Mouse (Mus musculus) neutrophil, adult 5-6 weeks (primary cell): ENCODE measurements around the gene Garnl3. TPM values are rescaled to one million over a fixed set of nuclear protein-coding genes. Genes with fewer than 3 reads are reported as not detected.
"Not testable (repeated sequence)": the region's sequence is repeated elsewhere in the genome, so short reads cannot be mapped to it uniquely, and the experiment has no call there.

Source experiments
- ATAC-seq: fragments of 151-379, 151-347 bp; 2 replicates; pipeline ENCODE4 v1.8.0; 2017; ENCODE audit warnings: mild to moderate bottlenecking, moderate TSS enrichment; ENCODE audit not compliant: insufficient number of reproducible peaks, poor library complexity, low FRiP score, severe bottlenecking; ENCODE audit errors: extremely low read depth
- total RNA-seq: library from RNA; stranded (forward); fragments of 200-1000 nt; gene quantifications from 2 replicates; pipeline ENCODE4 v1.2.3, GENCODE M21; 2017

Gene Garnl3
- total RNA-seq, 1 experiment from 2014 or later, result 2.2 TPM

DNA sequence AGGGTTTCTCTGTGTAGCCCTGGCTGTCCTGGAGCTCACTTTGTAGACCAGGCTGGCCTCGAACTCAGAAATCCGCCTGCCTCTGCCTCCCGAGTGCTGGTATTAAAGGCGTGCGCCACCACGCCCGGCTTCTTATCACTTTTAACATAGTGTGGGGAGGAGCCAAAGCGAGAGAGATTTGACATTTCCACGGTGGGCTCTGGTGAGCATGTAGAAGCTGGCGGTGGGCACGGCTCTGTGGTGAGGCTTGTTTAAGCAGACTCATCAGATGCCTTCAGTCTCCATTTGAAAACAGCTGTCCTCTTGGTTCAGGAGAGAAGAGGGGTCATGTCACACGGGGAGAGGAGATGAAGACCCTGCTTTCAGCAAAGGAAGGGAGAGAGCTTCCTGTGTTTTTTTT is 34.1 kb downstream of the Garnl3 start:
- not testable (repeated sequence) for ATAC-seq

DNA sequence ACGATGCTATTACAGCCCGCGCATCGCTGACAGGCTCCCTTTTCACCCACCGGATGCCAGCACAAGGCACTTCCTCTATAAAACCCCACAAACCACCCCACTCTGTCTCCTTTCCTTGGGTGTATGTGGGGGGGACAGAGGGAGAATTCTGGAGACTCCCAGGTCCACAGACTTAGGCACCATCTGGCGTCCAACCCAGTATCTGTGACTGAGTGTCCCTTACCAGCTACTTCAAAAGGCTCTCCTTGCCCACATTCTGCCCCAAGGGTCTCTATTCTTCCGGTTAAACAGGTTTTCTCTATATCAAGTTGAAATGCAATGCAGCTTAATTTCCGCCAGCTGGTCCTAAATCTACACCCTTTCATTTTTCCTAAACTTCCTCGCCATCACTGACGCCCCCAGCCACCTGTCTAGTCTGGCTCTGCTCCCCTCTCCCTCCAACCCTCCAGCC is 36.2 kb downstream of the Garnl3 start:
- ATAC-seq, result no peak

GRCm38 (mm10) chr2:33090620-33091520 is 40.6 kb downstream of the Garnl3 start:
- ATAC-seq, result no peak

DNA sequence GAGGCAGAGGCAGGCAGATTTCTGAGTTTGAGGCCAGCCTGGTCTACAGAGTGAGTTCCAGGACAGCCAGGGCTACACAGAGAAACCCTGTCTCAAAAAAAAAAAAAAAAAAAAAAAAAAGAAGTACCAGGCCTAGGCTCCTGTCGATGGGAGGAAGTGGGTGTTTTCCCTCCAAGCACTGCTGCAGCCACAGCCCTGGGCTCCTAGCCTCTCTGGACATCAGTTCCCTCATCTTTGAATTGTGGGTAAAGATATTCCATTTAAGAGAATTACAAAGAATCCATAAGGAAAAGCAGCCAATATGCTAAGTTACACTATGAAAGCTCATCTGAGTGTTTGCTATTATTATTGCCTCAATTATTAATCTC is 41.4 kb downstream of the Garnl3 start:
- not testable (repeated sequence) for ATAC-seq

DNA sequence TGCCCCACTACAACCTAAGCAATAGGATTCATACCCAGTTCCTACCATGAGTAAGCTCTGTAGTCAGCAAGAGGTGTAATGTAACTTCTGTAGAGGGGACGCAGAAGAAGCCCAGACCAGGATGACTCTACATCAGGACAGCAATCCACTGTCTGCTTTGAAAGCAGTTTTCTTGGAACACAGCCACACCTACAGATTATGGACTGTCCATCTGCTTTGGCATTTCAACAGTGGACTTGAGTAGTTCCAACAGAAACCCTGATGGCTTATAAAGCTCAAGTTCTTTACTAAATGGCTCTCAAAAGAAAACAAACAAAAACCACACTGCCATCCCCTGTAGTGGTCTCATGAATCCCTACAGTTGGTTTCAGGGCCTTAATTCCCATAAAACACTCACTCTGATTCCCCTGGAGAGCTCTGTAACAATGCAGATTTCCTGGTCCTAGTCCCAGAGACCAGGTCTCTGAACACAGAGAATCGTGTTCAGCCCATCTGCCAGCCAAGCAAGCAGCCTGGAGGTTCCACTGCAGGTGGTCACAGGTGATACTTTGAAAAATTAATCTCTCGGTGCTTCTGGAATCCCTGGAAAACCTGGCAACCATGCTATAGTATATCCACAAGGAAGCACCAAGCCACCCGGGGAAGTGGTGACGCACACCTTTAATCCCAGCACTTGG is 42.0 kb downstream of the Garnl3 start:
- ATAC-seq, result no peak

- ATAC-seq, result no peak
Measured at GRCm38 (mm10) chr2:33086671-33087363, 44.6 kb downstream of the Garnl3 start.

DNA sequence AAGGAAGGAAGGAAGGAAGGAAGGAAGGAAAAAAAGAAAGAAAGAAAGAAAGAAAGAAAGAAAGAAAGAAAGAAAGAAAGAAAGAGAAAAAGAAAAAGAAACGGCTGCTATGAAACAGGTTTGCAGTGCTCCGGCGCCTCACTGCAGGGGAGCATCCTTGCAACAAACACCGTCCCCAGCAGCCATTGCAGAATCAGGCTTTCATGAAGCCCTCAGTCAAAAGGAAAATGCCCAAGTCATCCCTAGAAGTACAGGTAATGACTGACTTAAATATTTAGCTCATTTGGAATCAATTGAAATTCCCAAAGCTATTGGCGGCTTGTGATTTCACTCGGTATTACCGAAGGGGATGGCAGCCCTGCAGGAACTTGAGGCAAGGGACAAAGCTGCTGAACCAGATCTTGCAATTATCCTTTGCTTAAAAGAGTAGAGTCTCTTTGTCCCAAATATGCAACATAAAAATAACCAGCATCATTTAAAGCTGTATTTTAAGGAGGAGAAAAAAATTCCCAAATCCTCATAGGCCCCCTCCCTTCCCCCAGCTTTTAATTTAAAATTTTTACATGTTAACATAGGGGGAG is 45.3 kb downstream of the Garnl3 start:
- no peak for ATAC-seq

DNA sequence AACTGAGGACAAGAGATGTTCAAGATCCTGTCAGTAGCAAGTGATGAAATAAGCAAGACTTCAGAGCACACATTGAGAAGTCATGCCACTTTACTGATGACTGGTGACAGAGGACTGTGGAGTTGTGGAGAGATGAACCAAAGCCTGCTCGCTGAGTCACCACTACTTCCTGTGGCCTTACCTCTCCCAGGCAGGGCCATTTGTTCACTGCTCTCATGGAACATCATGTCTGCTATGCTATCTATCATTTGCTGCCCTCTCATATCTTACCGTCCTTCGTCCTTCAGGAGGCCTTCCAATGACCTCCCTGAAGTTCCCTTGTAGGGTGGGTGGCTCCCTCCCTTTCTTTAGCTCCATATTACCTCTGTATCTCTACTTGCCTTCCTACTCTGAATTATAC is 47.2 kb downstream of the Garnl3 start:
- no peak for ATAC-seq

- ATAC-seq, result no peak
Measured at GRCm38 (mm10) chr2:33080166-33080565, 51.3 kb downstream of the Garnl3 start.

- ATAC-seq, result no peak
Measured at GRCm38 (mm10) chr2:33077252-33077651, 54.2 kb downstream of the Garnl3 start.

DNA sequence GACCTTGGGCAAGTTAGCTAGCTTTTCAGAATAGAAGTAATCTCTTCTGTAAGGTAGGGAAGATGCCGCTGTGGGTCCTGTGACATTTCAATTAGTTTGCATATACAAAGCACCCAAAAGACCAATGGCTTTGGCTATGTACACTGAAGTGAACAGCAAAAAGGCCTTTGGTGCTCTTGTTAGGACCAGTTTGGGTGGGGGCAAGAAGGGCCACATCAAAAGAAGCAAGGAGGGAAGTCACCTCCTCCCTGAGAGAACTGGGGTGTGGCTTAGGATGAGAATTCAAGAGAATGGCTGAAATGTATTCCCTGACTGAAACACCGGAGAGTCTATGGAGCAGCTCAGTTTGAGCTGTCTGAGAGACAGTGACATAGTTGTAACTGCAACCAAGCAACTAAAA is 56.5 kb downstream of the Garnl3 start:
- ATAC-seq, result no peak

- ATAC-seq, result no peak
Measured at GRCm38 (mm10) chr2:33074188-33074587, 57.3 kb downstream of the Garnl3 start.

GRCm38 (mm10) chr2:33072333-33072732 is 59.1 kb downstream of the Garnl3 start:
- ATAC-seq, result no peak

DNA sequence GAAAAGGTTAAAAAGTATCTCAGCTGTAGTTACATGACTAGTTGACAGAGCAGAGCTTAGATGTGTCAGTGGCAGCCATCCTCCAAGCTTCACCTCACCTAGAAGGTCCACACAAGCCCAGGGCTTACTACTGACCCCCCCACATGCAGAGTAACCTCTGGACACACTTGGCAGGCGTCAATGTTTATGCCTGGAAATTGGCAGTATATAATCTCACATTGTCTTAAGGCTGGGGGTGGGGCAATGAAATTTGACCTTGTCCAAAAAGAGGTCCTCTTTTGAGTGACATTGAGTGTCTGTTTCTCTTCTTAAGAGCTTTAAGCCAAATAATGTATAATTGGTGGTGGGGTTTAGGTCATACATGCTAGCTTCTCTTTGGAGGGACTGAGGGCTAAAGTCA is 65.8 kb downstream of the Garnl3 start:
- ATAC-seq, result no peak

GRCm38 (mm10) chr2:33062744-33063143 is 68.7 kb downstream of the Garnl3 start:
- no peak for ATAC-seq

- ATAC-seq, result no peak
Measured at GRCm38 (mm10) chr2:33058926-33059325, 72.5 kb downstream of the Garnl3 start.

DNA sequence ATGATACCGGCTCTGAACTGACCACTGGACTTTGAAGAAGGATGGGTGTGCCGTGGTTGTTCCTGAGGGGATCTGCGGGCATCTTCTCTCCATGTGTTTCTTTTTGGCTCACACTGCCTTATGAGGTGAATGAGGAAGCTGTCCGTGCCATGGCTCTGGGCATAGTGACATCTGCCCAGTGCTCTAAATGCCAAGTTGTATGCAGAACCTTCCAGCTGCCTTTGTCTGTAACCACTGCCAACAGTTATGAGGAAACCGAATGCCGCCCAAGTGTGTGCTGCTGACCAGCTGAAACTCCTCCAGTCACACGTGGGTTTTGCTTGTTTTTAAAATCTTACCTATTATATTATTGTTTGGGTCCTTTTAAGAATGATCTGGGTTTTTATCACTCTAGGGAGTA is 73.9 kb downstream of the Garnl3 start:
- ATAC-seq, result no peak

GRCm38 (mm10) chr2:33053966-33054365 is 77.5 kb downstream of the Garnl3 start:
- ATAC-seq, result no peak

- no peak for ATAC-seq
Measured at GRCm38 (mm10) chr2:33047360-33047759, 84.1 kb downstream of the Garnl3 start.
